Mouse (Mus musculus): Measurements from ENCODE around the gene Acaca.

GRCm38 (mm10) chr11:84292532-84292931, 163.1 kb downstream of the Acaca start:
- no peak for TF ChIP-seq POLR2A (IDR thresholded peaks at IDR 0.05; ENCODE audit: extremely low read depth, insufficient read depth, low read length)
- TF ChIP-seq CTCF (IDR thresholded peaks at IDR 0.05; ENCODE audit: extremely low read depth, insufficient read depth, low read length), result no peak

Measured in cortical plate, adult 2 months (tissue).